Mouse (Mus musculus) embryonic facial prominence, embryonic 10.5 days (tissue): ENCODE results near the gene Tspoap1. TPM values are rescaled to one million over a fixed set of nuclear protein-coding genes. Genes with fewer than 3 reads are reported as not detected.
A peak's percentile ranks its signal among the peaks of the same experiment; 100 is the strongest.

Experiments used
- DNase-seq: peaks from one replicate; pipeline ENCODE4 v3.0.0-alpha.2; 2017; ENCODE audit warnings: low spot score
- H3K27ac ChIP-seq: fragments of 300-500 bp; sonication (generic); replicated peaks from 2 replicates; pipeline ENCODE4 v1.5.1; 2016; ENCODE audit warnings: mild to moderate bottlenecking
- H3K27me3 ChIP-seq: fragments of 300-500 bp; sonication (generic); replicated peaks from 2 replicates; pipeline ENCODE4 v1.6.1; 2016; ENCODE audit warnings: low read depth, mild to moderate bottlenecking; ENCODE audit not compliant: poor library complexity, severe bottlenecking
- H3K36me3 ChIP-seq: fragments of 300-500 bp; sonication (generic); replicated peaks from 2 replicates; pipeline ENCODE4 v1.6.1; 2016; ENCODE audit warnings: mild to moderate bottlenecking, moderate library complexity
- H3K4me1 ChIP-seq: fragments of 300-500 bp; sonication (generic); 2 replicates; pipeline ENCODE4 v1.6.1; 2016
- H3K4me3 ChIP-seq: fragments of 300-500 bp; sonication (generic); 2 replicates; pipeline ENCODE4 v1.5.1; 2016; ENCODE audit warnings: mild to moderate bottlenecking, moderate library complexity
- H3K9me3 ChIP-seq: fragments of 300-500 bp; sonication (generic); 2 replicates; pipeline ENCODE4 v1.6.1; 2016; ENCODE audit warnings: mild to moderate bottlenecking
- WGBS: fragments of 180-500 bp; shearing (Covaris S2); methylation state at CpG from one replicate; pipeline ENCODE4 v1.1.7; 2016; 5-methylcytosine and 5-hydroxymethylcytosine counted together
- microRNA counts: library from miRNA; unstranded; fragments of <30 nt; microRNA quantifications from one replicate; lab custom pipeline; 2017
- microRNA-seq: library from miRNA; unstranded; fragments of <30 nt; microRNA quantifications from one replicate; pipeline ENCODE4, GENCODE M21; 2017
- polyA plus RNA-seq: library from polyadenylated mRNA; unstranded; fragments of >200 nt; fragmentation: Nextera tagmentation; extraction: Ambion mirVana; gene quantifications from 2 replicates; pipeline ENCODE4 v1.2.1, GENCODE M21; 2016

Tspoap1 gene
- polyA plus RNA-seq, 1 experiment from 2014 or later: 7.0 TPM

GRCm38 (mm10) chr11:87805448-87805847 is 45.1 kb downstream of the Tspoap1 start:
- Histone ChIP-seq H3K4me1 (0 out of 2 replicates have a peak, but pooled peaks cover 1% of the 10 kb centered on the region), H3K27ac (no peak overlapping the region), H3K9me3 (no peaks in the 10 kb centered on the region), H3K27me3 (no peaks in the 10 kb centered on the region), H3K36me3 (no peaks in the 10 kb centered on the region), H3K4me3 (no peak overlapping the region)
- WGBS: 74% methylated on average over 1 of the region's 1 CpGs
- DNase-seq: peak; percentile 32

GRCm38 (mm10) chr11:87807433-87807832 is 47.1 kb downstream of the Tspoap1 start:
- 82% methylated on average over 6 of the region's 6 CpGs for WGBS
- H3K4me1 ChIP-seq: peaks cover 6% of the 10 kb centered on the region
- no peaks in the 10 kb centered on the region for H3K27me3 ChIP-seq

GRCm38 (mm10) chr11:87808236-87808635 is 47.9 kb downstream of the Tspoap1 start:
- Histone ChIP-seq H3K4me1 (peaks cover 6% of the 10 kb centered on the region), H3K36me3 (no peaks in the 10 kb centered on the region), H3K4me3 (no peak overlapping the region), H3K27ac (no peak overlapping the region), H3K9me3 (no peaks in the 10 kb centered on the region), H3K27me3 (no peaks in the 10 kb centered on the region)
- DNase-seq: no peak
- WGBS: 85% methylated on average over 7 of the region's 7 CpGs

More at GRCm38 (mm10) chr11:87807433-87807832, 47.1 kb downstream of the Tspoap1 start:
- H3K9me3 ChIP-seq: no peaks in the 10 kb centered on the region
- no peak overlapping the region for H3K27ac ChIP-seq
- H3K4me3 ChIP-seq: no peak overlapping the region
- no peaks in the 10 kb centered on the region for H3K36me3 ChIP-seq
- DNase-seq: no peak

- Histone ChIP-seq H3K27me3 (peaks cover 9% of the 10 kb centered on the region), H3K27ac (no peak overlapping the region), H3K36me3 (no peaks in the 10 kb centered on the region), H3K9me3 (no peaks in the 10 kb centered on the region), H3K4me1 (peaks cover 6% of the 10 kb centered on the region), H3K4me3 (no peak overlapping the region)
- DNase-seq: no peak
- 67% methylated on average over 4 of the region's 4 CpGs for WGBS
These were observed 51.1 kb downstream of the Tspoap1 start for GRCm38 (mm10) chr11:87811396-87811795.

GRCm38 (mm10) chr11:87814831-87815230 is 54.5 kb downstream of the Tspoap1 start:
- no peak overlapping the region for H3K4me3 ChIP-seq
- DNase-seq: no peak
- H3K27me3 ChIP-seq: peaks cover 28% of the 10 kb centered on the region
- no peaks in the 10 kb centered on the region for H3K36me3 ChIP-seq
- H3K9me3 ChIP-seq: no peaks in the 10 kb centered on the region
- WGBS: 75% methylated on average over 8 of the region's 8 CpGs
- H3K27ac ChIP-seq: no peak overlapping the region
- peaks cover 19% of the 10 kb centered on the region for H3K4me1 ChIP-seq

- DNase-seq: peak; percentile 68
- Histone ChIP-seq H3K27me3 (peaks cover 28% of the 10 kb centered on the region), H3K9me3 (no peaks in the 10 kb centered on the region), H3K36me3 (no peaks in the 10 kb centered on the region), H3K27ac (peak overlapping the region; percentile 66; the same call in 1 of the 2 replicates), H3K4me3 (peak overlapping the region; percentile 58), H3K4me1 (peaks cover 24% of the 10 kb centered on the region)
- 3% methylated on average over 31 of the region's 31 CpGs for WGBS
These were observed 56.5 kb downstream of the Tspoap1 start for GRCm38 (mm10) chr11:87816707-87817442.

- peak overlapping the region; percentile 58 for H3K4me3 ChIP-seq
- no peak for DNase-seq
- no peaks in the 10 kb centered on the region for H3K36me3 ChIP-seq
- H3K27ac ChIP-seq: peak overlapping the region; percentile 66; the same call in 1 of the 2 replicates
- H3K9me3 ChIP-seq: no peaks in the 10 kb centered on the region
- peaks cover 25% of the 10 kb centered on the region for H3K4me1 ChIP-seq
- H3K27me3 ChIP-seq: peaks cover 28% of the 10 kb centered on the region
- 28% methylated on average over 4 of the region's 4 CpGs for WGBS
These were observed 57.1 kb downstream of the Tspoap1 start for GRCm38 (mm10) chr11:87817443-87817773.

- H3K9me3 ChIP-seq: no peaks in the 10 kb centered on the region
- peaks cover 19% of the 10 kb centered on the region for H3K27me3 ChIP-seq
- DNase-seq: no peak
- H3K4me1 ChIP-seq: peaks cover 25% of the 10 kb centered on the region
- WGBS: 25% methylated on average over 5 of the region's 5 CpGs
- no peaks in the 10 kb centered on the region for H3K36me3 ChIP-seq
- H3K4me3 ChIP-seq: no peak overlapping the region
- no peak overlapping the region for H3K27ac ChIP-seq
These were observed 61.2 kb downstream of the Tspoap1 start for GRCm38 (mm10) chr11:87821502-87821901.

- DNase-seq: no peak
- WGBS: 71% methylated on average over 10 of the region's 10 CpGs
These were observed 68.0 kb downstream of the Tspoap1 start, which contains the start of gene Lpo for GRCm38 (mm10) chr11:87828239-87828900. Lpo (minus strand) TSS chr11:87828289.

More at GRCm38 (mm10) chr11:87828239-87828900, 68.0 kb downstream of the Tspoap1 start, which contains the start of gene Lpo:
- Histone ChIP-seq H3K27ac (no peak within 1 kb of the TSS), H3K9me3 (no peaks in the 10 kb centered on the region), H3K27me3 (no peaks in the 10 kb centered on the region; the same call in 1 of the 2 replicates), H3K4me1 (0 out of 2 replicates have a peak, but pooled peaks cover 5% of the 10 kb centered on the region), H3K36me3 (no peaks in the 10 kb centered on the region), H3K4me3 (no peak within 1 kb of the TSS)

MicroRNAs within 50 kb of the gene (microRNA counts, 519-probe panel; counts per million panel counts)
- 4,697 counts per million, percentile 84 among the panel's probes with 10 or more counts for microRNA mmu-miR-142-3p (lab: Ali Mortazavi, UCI)
- microRNA mmu-miR-142-5p (lab: Ali Mortazavi, UCI): 3,873 counts per million, percentile 76 among the panel's probes with 10 or more counts

Small RNA genes within 50 kb of the gene (microRNA-seq; reads per million reads assigned to microRNA genes)
- gene Mir142: not detected
- not detected for gene Mir142b

Other genes starting within 250 kb of the Tspoap1 start
- not detected in 2 replicates for gene Gm11492, start 193.9 kb upstream of the Tspoap1 start, polyA plus RNA-seq
- 4.1 and 6.1 TPM in 2 replicates for gene Sept4, start 191.6 kb upstream of the Tspoap1 start, polyA plus RNA-seq
- gene Mtmr4, start 168.4 kb upstream of the Tspoap1 start, polyA plus RNA-seq: 71.1 and 79.2 TPM in 2 replicates
- 0.27 and 0.41 TPM in 2 replicates for gene Hsf5, start 143.4 kb upstream of the Tspoap1 start, polyA plus RNA-seq
- gene Rnf43, start 97.8 kb upstream of the Tspoap1 start, polyA plus RNA-seq: 3.2 and 3.3 TPM in 2 replicates
- gene Supt4a, start 23.0 kb upstream of the Tspoap1 start, polyA plus RNA-seq: 184 and 185 TPM in 2 replicates
- gene Mpo, start 33.0 kb downstream of the Tspoap1 start, polyA plus RNA-seq: 5.2 and 6.3 TPM in 2 replicates
- 0.25 TPM in 2 replicates for gene Lpo, start 67.7 kb downstream of the Tspoap1 start, polyA plus RNA-seq
- 18.4 and 18.7 TPM in 2 replicates for gene Mks1, start 92.7 kb downstream of the Tspoap1 start, polyA plus RNA-seq
- not detected in 2 replicates for gene Epx, start 115.0 kb downstream of the Tspoap1 start, polyA plus RNA-seq
- not detected in 2 replicates for gene Olfr462, start 131.7 kb downstream of the Tspoap1 start, polyA plus RNA-seq
- not detected in 2 replicates for gene Olfr463, start 136.8 kb downstream of the Tspoap1 start, polyA plus RNA-seq
- not detected in 2 replicates for gene Olfr464, start 160.4 kb downstream of the Tspoap1 start, polyA plus RNA-seq
- 27.0 and 28.2 TPM in 2 replicates for gene Dynll2, start 227.0 kb downstream of the Tspoap1 start, polyA plus RNA-seq